Mouse (Mus musculus) gastrocnemius, postnatal 10 days (tissue): ENCODE measurements at regions not wholly inside any gene's neighbourhood (a gene's known extent, or its start where the extent isn't known, plus 50 kb on each side); places are given as distances from the start of the nearest gene placed in this dataset.

Experiments
- DNase-seq: peaks from one replicate; pipeline ENCODE4 v3.0.0; 2021; ENCODE audit warnings: mixed read lengths

- no peak for DNase-seq
These were observed 55.6 kb downstream of the Evx1 start for GRCm38 (mm10) chr6:52368734-52369412.

GRCm38 (mm10) chr6:52370806-52371360 lies 57.6 kb downstream of the Evx1 start:
- no peak for DNase-seq

- DNase-seq, result no peak
These were observed 65.8 kb downstream of the Evx1 start for GRCm38 (mm10) chr6:52379146-52379545.

- no peak for DNase-seq
These were observed 66.3 kb downstream of the Evx1 start for GRCm38 (mm10) chr6:52379588-52379987.

GRCm38 (mm10) chr6:52385044-52385443 lies 71.7 kb downstream of the Evx1 start:
- DNase-seq, result no peak

- no peak for DNase-seq
These were observed 88.1 kb downstream of the Evx1 start for GRCm38 (mm10) chr6:52401404-52401803.

- no peak for DNase-seq
These were observed 96.7 kb downstream of the Evx1 start for GRCm38 (mm10) chr6:52409991-52410390.

GRCm38 (mm10) chr6:52410711-52411110 lies 97.4 kb downstream of the Evx1 start:
- no peak for DNase-seq

- no peak for DNase-seq
These were observed 98.0 kb downstream of the Evx1 start for GRCm38 (mm10) chr6:52411302-52411701.

- DNase-seq, result no peak
These were observed 100.3 kb downstream of the Evx1 start for GRCm38 (mm10) chr6:52413639-52414038.

GRCm38 (mm10) chr6:52415341-52415946 lies 102.1 kb downstream of the Evx1 start:
- no peak for DNase-seq

GRCm38 (mm10) chr6:52416491-52416890 lies 103.2 kb downstream of the Evx1 start:
- DNase-seq, result no peak

- DNase-seq, result peak; percentile 44
These were observed 104.3 kb downstream of the Evx1 start for GRCm38 (mm10) chr6:52417439-52418124.

GRCm38 (mm10) chr6:52418451-52419170 lies 105.3 kb downstream of the Evx1 start:
- DNase-seq, result peak; percentile 67

- DNase-seq, result no peak
These were observed 107.1 kb downstream of the Evx1 start for GRCm38 (mm10) chr6:52420276-52420970.

GRCm38 (mm10) chr6:52421771-52422170 lies 108.5 kb downstream of the Evx1 start:
- DNase-seq, result no peak

- DNase-seq, result no peak
These were observed 109.4 kb downstream of the Evx1 start for GRCm38 (mm10) chr6:52422686-52423085.

- DNase-seq, result no peak
These were observed 110.3 kb downstream of the Evx1 start for GRCm38 (mm10) chr6:52423581-52424107.

GRCm38 (mm10) chr6:52424440-52424839 lies 111.1 kb downstream of the Evx1 start:
- DNase-seq, result no peak

GRCm38 (mm10) chr6:52425082-52425481 lies 111.8 kb downstream of the Evx1 start:
- DNase-seq, result no peak

GRCm38 (mm10) chr6:52428489-52429203 lies 115.3 kb downstream of the Evx1 start:
- DNase-seq, result no peak
